Mouse (Mus musculus) limb, embryonic 14.5 days (tissue): ENCODE results near the gene A3galt2. TPM values are rescaled to one million over a fixed set of nuclear protein-coding genes. Genes with fewer than 3 reads are reported as not detected.

Source experiments
- ATAC-seq: fragments of 200-750 bp; cut with Nextera tagmentation; 2 replicates; pipeline ENCODE4 v1.8.0; 2017; ENCODE audit warnings: low read depth, moderate number of reproducible peaks, moderate TSS enrichment; ENCODE audit not compliant: low FRiP score
- DNase-seq: peaks from one replicate; pipeline ENCODE4 v3.0.0-alpha.2; 2015; ENCODE audit warnings: low spot score
- H3K27ac ChIP-seq: fragments of 300-500 bp; sonication (generic); replicated peaks from 2 replicates; pipeline ENCODE4 v1.5.1; 2014; ENCODE audit warnings: low read depth, mild to moderate bottlenecking, low read length, moderate library complexity, mixed read lengths
- H3K27me3 ChIP-seq: fragments of 300-500 bp; sonication (generic); 2 replicates; pipeline ENCODE4 v1.6.1; 2014; ENCODE audit warnings: low read length, mixed read lengths; ENCODE audit not compliant: control insufficient read depth, insufficient read depth
- H3K36me3 ChIP-seq: fragments of 300-500 bp; sonication (generic); 2 replicates; pipeline ENCODE4 v1.6.1; 2014; ENCODE audit warnings: mild to moderate bottlenecking, low read length, moderate library complexity, mixed read lengths; ENCODE audit not compliant: control insufficient read depth, insufficient read depth
- H3K4me1 ChIP-seq: fragments of 300-500 bp; sonication (generic); 2 replicates; pipeline ENCODE4 v1.6.1; 2014; ENCODE audit warnings: antibody characterized with exemption, low read length, mixed read lengths; ENCODE audit not compliant: control insufficient read depth, insufficient read depth
- H3K4me2 ChIP-seq: fragments of 300-500 bp; sonication (generic); replicated peaks from 2 replicates; pipeline ENCODE4 v1.6.1; 2014; ENCODE audit warnings: low read depth, mild to moderate bottlenecking, low read length, moderate library complexity; ENCODE audit not compliant: severe bottlenecking
- H3K4me3 ChIP-seq: fragments of 300-500 bp; sonication (generic); replicated peaks from 2 replicates; pipeline ENCODE4 v1.5.1; 2014; ENCODE audit warnings: low read length
- H3K9ac ChIP-seq: fragments of 300-500 bp; sonication (generic); 2 replicates; pipeline ENCODE4 v1.6.1; 2014; ENCODE audit warnings: mild to moderate bottlenecking, low read depth, low read length, moderate library complexity; ENCODE audit not compliant: severe bottlenecking
- H3K9me3 ChIP-seq: fragments of 300-500 bp; sonication (generic); 2 replicates; pipeline ENCODE4 v1.6.1; 2016; ENCODE audit warnings: low read length; ENCODE audit not compliant: control insufficient read depth
- POLR2A ChIP-seq: fragments of 200-500 bp; IDR thresholded peaks from 2 replicates; pipeline ENCODE4 v1.8.0; 2012; ENCODE audit warnings: inconsistent platforms, mild to moderate bottlenecking, moderate library complexity, borderline replicate concordance; ENCODE audit not compliant: insufficient read depth, insufficient read length; ENCODE audit errors: extremely low read depth
- WGBS: fragments of 180-500 bp; shearing (Covaris S2); extraction: QIAGEN DNeasy Blood & Tissue Kit; methylation state at CpG from one replicate; pipeline ENCODE4 v1.1.7; 2014; 5-methylcytosine and 5-hydroxymethylcytosine counted together
- polyA plus RNA-seq, 2 experiments: library from polyadenylated mRNA; depleted of rRNA in 1 of 2; stranded (reverse) in 1 of 2; unstranded in 1 of 2; fragments of >200 nt; fragmentation: Nextera tagmentation in 1 of 2; extraction: Ambion mirVana in 1 of 2; gene quantifications; 2 replicates each; pipeline versions ENCODE4 v1.2.1 to v1.2.3; 2012 to 2014

Gene A3galt2
- polyA plus RNA-seq, 2 experiments: 0.15 to 1.7 TPM

DNA sequence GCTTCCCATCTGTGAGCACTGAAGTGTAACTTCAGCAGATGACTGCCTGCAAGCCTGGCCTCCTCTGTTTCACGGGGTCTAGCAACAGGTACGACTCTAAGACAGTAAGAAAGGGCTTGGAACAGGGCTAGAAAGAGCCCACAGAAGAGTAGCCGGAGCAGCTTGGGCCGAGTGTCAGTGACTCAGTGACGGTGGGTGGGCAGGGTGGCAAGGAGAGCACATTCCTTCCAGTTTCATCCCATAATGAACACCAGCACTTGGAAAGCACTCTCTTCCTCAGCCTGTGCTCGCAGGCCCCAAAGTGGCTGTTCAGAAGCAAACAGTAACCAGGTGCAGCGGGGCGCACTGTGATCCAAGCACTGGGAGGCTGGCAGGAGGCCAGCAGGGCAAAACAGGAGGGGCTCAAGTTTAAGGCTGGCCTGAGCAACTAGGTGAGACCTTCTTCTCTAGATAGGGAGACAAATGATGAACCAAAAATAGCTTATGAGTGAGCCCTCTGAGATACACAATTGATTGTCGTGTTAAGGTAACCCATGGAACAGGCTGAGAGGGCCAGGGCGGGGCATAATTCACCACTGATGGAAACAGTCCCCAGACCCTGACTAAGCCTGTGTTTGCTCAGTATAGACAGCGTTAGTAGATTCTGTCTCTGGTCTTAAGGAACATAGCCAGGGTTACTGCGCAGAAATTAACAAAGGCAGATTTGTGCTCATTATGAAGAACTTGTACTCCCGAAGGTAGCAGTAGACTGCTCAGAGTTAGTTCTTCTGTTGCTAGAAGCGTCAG, 17.1 kb upstream of the A3galt2 start:
- Histone ChIP-seq H3K36me3 (peaks cover 10% of the 10 kb centered on the region), H3K27ac (peak overlapping the region; percentile 79), H3K9ac (peak overlapping the region; percentile 4; the same call in 1 of the 2 replicates), H3K9me3 (no peaks in the 10 kb centered on the region), H3K4me2 (no peak overlapping the region; the same call in 1 of the 2 replicates), H3K4me1 (peaks cover 57% of the 10 kb centered on the region), H3K4me3 (no peak overlapping the region), H3K27me3 (no peaks in the 10 kb centered on the region)
- 47% methylated on average over 14 of the region's 14 CpGs for WGBS
- no peak for TF ChIP-seq POLR2A
- peak; percentile 49 for DNase-seq
- no peak for ATAC-seq

- Histone ChIP-seq H3K4me3 (no peak overlapping the region), H3K9me3 (no peaks in the 10 kb centered on the region), H3K27ac (no peak overlapping the region), H3K4me2 (no peak overlapping the region), H3K36me3 (peaks cover 37% of the 10 kb centered on the region), H3K9ac (no peak overlapping the region), H3K4me1 (peaks cover 30% of the 10 kb centered on the region), H3K27me3 (no peaks in the 10 kb centered on the region)
- no peak for ATAC-seq
- DNase-seq: no peak
- 49% methylated on average over 1 of the region's 1 CpGs for WGBS
- no peak for TF ChIP-seq POLR2A
Observed at GRCm38 (mm10) chr4:128740878-128741277, 14.3 kb upstream of the A3galt2 start.

- TF ChIP-seq POLR2A: no peak
- DNase-seq (no peak), ATAC-seq (no peak)
- Histone ChIP-seq H3K4me2 (no peak overlapping the region), H3K36me3 (peaks cover 47% of the 10 kb centered on the region), H3K9me3 (no peaks in the 10 kb centered on the region), H3K27ac (no peak overlapping the region), H3K4me3 (no peak overlapping the region), H3K9ac (no peak overlapping the region), H3K4me1 (peaks cover 20% of the 10 kb centered on the region), H3K27me3 (no peaks in the 10 kb centered on the region)
- 56% methylated on average over 5 of the region's 5 CpGs for WGBS
Observed at GRCm38 (mm10) chr4:128741906-128742305, 13.3 kb upstream of the A3galt2 start.

GRCm38 (mm10) chr4:128742379-128742970, 12.7 kb upstream of the A3galt2 start:
- H3K36me3 ChIP-seq: peaks cover 53% of the 10 kb centered on the region
- H3K27me3 ChIP-seq: no peaks in the 10 kb centered on the region
- H3K4me2 ChIP-seq: no peak overlapping the region
- H3K4me3 ChIP-seq: no peak overlapping the region
- ATAC-seq (no peak), DNase-seq (no peak)
- no peak for TF ChIP-seq POLR2A
- no peaks in the 10 kb centered on the region for H3K9me3 ChIP-seq
- H3K27ac ChIP-seq: no peak overlapping the region
- 58% methylated on average over 10 of the region's 10 CpGs for WGBS
- H3K9ac ChIP-seq: no peak overlapping the region
- H3K4me1 ChIP-seq: peaks cover 14% of the 10 kb centered on the region

GRCm38 (mm10) chr4:128743031-128743626, 12.0 kb upstream of the A3galt2 start:
- no peaks in the 10 kb centered on the region for H3K27me3 ChIP-seq
- WGBS: 77% methylated on average over 12 of the region's 12 CpGs
- H3K27ac ChIP-seq: no peak overlapping the region
- H3K4me1 ChIP-seq: peaks cover 8% of the 10 kb centered on the region
- no peak overlapping the region for H3K4me3 ChIP-seq
- peaks cover 60% of the 10 kb centered on the region for H3K36me3 ChIP-seq
- no peaks in the 10 kb centered on the region for H3K9me3 ChIP-seq
- no peak overlapping the region for H3K4me2 ChIP-seq
- no peak overlapping the region for H3K9ac ChIP-seq
- TF ChIP-seq POLR2A: no peak
- no peak for ATAC-seq
- DNase-seq: no peak
